Mouse (Mus musculus) large intestine, adult 2 months (tissue): ENCODE results near the gene Tdrd3. TPM values are rescaled to one million over a fixed set of nuclear protein-coding genes. Genes with fewer than 3 reads are reported as not detected.

Source experiments
- DNase-seq: peaks from one replicate; pipeline ENCODE4 v3.0.0-alpha.2; 2012; ENCODE audit warnings: low read depth, low spot score
- WGBS: fragments of 180-500 bp; shearing (Covaris S2); methylation state at CpG from one replicate; pipeline ENCODE4 v1.1.7; 2018; 5-methylcytosine and 5-hydroxymethylcytosine counted together
- polyA plus RNA-seq: library from polyadenylated mRNA; depleted of rRNA; stranded (reverse); fragments of >200 nt; gene quantifications from 2 replicates; pipeline ENCODE4 v1.2.3, GENCODE M21; 2012

The Tdrd3 gene
- polyA plus RNA-seq, 1 experiment: 2.1 TPM

DNA sequence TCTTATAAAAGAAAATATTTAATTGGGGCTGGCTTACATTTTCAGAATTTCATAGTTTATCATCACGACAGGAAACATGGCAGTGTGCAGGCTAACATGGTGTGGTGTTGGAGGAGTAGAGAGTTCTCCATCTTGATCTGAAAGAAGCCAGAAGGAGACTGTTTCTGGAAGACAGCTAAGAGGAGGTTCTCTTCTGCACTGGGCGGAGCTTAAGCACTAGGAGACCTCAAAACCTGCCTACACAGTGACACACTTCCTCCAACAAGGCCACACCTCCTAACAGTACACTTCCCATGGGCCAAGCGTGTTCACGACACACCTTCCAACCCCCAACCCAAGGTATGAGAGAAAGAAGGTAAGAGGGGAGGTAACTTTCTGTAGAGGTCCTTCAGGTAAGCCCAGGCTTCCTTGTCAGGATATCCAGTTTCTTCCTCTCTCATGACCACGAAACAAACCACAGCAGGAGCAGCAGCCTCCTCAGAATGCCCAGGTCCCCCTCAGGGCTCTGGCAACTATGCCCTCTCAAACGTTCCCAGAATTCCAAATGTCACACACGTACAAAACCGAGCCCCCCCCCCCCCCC, 30.0 kb downstream of the Tdrd3 start:
- DNase-seq: no peak
- WGBS: 81% methylated on average over 8 of the region's 8 CpGs

DNA sequence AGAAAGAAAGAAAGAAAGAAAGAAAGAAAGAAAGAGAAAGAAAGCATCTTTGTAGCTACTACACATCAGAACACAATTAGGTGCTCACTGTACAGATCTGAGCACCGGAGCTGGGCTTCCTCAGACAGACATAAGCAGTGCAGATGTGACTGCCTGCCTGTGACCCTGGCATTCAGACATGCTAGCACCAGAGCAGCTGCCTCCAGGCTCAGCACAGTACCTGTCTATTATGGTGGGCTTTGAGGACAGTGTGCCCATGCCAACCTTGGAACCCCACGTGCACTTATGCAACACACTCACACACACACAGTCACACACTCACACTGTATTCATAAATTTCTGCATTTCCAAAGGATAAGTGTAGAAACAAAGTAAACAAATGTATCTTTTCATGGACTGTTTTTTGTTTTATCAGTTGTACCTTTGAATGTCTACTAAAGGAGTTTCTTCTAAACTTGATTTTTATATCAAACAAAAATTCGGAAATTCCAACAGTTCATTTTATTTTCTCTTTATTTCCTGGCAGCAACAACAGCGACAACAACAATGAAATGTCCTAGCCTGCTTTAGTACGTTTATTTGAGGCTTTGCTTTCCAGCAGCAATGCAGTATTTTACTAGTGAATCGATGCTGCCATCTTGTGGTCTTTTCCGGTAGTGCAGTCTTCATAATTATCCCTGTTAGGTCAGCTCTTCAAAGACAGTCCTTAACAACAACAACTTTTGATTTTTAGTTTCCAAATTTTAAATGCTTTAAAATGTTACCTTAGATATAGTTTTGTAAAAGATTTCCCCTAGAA, 35.4 kb downstream of the Tdrd3 start:
- peak; percentile 55 for DNase-seq
- 8% methylated on average over 7 of the region's 7 CpGs for WGBS

DNA sequence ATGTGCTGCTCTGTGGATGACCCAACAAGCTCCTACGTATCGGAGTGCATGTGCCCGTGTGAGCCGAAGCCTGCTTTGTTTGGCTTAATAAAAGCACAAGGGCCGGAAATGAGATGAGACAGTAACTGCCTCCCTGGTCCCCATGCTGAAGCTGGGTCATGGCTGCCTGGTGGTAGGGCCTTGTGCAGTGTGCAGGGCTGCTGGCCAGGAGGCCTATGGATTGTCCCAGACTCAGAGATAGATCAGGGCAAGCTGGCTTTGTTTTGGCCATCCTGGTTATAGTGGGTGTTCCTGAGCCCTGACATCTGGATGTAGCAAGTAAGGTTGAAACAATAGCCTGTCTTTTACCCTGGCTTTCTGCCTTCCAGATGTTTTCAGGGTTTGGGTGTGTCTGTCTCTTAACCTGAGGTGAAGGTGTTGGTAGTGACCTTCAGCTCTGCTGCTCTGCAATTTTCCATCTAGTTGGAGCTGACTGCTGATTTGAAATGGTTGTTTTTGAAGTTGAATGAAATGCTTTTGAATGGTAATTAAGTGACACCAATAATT, 39.3 kb downstream of the Tdrd3 start:
- DNase-seq: no peak
- WGBS: 81% methylated on average over 5 of the region's 5 CpGs

DNA sequence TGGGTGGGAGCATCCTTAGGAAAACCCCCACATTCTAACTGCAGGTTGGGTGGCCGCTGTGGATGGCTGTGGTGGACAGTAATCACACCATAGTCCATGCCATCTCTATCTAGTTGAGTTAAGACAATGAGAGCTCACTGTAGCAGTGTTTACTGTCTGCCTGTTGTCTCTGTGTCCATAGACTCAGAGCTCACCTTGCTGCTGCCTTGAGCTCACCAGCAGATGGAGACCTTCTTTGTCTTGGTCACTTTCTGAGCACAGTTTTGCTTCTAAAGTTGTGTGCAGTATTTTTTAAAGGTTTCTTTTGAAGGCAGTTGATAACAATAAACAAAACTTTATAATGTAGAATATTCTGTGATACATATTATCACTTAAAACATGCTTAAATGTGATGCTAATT, 43.3 kb downstream of the Tdrd3 start:
- 80% methylated on average over 1 of the region's 1 CpGs for WGBS
- DNase-seq: no peak

DNA sequence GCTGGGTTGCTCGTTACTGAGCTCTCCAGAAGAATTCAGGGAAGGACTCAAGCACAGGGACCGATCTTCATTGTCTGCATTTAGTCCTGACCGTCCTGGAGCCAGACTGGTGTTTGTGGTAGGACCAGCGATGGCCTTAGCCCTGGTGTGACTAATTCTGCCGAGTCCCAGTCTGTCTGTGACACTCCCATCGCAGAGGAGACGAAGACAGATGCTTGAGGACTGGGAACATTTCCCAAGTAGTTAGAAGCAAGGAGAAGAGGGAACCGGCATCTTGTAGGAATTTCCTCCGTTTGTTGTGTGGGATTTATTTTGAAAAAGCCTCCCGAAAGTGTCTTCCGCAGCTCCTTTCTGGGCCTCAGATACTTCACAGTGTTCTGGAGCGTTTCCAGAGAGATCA, 45.1 kb downstream of the Tdrd3 start:
- 71% methylated on average over 12 of the region's 12 CpGs for WGBS
- no peak for DNase-seq

DNA sequence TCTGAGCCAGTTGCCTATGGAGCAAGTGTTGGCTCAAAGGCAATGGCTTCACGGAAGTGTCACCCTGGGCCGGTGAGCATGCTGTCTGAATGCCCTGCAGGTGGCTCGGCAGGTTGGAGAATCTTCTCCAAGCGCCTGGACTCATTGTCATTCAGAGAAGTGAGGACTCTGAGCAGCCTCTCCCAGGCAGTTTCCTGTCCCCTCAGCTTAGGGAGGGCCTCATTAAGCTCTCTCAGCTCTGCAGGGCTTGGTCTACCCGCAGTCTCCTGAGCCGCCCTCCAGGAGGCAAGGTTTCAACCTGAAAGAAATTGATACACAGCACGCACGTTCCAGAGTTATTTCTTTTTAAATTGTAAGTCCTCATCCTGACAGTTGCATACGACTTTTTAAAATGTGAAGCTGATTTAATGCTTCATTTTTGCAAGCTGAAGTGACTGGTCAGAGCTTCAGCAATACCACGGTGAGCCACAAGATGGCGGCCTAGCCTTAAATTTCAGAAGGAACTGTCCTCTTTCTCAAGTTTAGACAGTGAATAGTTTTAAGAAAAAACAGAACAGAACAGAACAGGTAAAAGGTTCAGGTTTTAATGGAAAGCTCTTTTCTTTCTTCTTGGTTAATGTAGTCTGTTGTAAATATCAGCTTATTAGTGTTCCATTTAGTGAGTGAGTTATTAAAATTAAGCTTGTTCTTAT, 47.7 kb downstream of the Tdrd3 start:
- WGBS: 30% methylated on average over 11 of the region's 11 CpGs
- no peak for DNase-seq

DNA sequence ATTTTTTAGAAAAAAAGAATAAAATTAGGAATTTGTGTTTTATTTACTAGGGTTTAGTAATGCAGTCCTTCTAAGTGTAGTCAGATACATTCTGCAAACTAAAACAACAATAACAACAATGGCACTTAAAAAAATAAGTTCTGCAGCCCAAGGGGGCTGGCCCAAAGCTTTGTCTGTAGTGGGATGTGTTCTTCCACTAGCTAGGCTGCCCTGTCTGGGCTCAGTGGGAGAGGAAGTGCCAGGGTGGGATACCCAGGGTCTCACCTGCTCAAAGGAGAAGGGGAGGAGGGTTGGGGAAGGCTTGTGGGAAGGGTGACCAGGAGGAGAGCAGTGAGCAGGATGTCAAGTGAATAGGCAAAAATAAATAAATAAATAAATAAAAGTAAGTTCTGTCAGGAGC, 48.2 kb downstream of the Tdrd3 start:
- DNase-seq: no peak

DNA sequence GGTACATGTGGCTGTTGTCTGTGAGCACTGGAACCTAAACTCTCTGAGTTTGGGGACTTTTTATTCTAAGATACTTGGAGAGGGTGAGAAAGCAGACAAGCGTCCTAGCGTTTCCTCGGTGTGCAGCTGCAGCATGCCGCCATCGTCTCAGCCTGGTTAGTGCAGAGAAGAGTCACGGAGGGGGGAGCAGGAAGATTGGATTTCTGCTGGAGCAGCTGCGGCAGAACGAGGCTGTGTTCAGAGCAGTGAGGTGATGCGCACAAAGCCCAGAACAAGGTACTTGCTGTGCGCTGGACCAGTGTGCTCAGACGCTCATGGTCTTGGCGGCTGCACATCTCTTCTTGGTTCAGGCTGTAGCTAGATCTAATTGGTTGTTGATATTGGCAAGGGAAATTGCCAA, 51.1 kb downstream of the Tdrd3 start:
- WGBS: 86% methylated on average over 12 of the region's 12 CpGs
- no peak for DNase-seq

DNA sequence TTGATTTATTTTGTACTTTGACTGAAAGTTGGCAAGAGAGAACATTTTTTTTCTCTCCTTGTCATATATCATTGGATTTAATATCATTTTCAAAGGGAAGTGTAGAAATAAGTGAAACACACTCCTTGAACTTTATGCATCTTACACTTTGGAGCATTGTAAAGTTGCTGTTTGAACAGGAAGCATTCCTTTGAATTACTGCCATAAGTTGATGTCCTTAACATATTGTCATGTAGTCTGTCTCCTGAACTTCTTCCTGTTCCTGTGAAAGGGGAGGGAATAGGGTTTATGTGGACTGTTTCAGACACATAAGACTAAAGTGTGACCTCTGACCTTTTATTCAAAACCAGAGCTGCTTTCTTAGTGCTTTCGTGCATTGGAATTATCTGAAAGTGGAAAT, 55.1 kb downstream of the Tdrd3 start:
- WGBS: 54% methylated on average over 1 of the region's 1 CpGs
- DNase-seq: peak; percentile 35

DNA sequence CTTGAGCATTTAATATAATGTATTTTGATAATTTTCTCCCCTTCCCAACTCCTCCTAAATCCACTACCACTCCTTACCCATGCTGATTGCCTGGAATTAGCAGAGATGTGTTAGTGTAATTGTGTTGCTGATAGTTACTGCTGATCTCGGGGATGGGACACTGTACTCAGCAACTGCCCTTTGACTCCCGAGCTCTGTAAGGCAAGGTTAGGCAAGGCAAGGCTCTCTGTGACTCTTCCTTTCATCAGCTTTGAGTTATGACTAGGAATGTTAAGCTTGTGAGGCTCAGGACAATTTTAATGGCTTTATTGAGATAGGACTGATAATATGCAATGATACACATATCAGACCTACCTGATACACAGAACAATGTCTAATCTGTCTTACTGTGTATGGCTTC, 56.3 kb downstream of the Tdrd3 start:
- 68% methylated on average over 2 of the region's 2 CpGs for WGBS
- DNase-seq: no peak

DNA sequence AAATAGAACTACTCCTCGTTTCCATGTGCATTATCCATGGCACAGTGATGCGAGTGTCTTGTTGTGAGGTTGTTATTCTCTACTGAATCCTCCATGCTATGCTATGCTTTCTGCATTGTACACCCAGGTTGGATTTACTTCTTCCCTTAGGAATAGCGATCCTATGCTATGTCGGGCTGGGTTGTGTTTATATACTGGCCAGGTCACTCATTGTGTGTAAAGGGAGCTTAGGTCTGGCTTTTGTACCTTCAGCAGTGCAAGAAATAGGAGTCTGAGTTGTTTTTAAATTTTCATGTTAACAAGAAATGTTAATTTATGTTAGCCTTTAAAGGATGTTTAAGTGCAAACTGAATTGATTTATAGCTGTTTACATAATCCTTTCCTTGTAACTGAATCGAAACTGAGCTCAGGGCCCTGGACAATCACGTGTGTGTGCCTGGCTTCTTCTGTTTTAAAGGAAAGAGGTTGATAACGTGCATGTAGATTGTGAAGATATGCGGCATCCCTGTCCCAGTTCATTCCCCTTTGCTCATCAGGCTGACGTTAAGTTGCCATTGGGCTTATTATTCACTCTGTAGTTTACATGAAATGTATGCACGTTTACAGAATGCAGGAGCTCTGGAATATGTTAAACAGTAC, 59.4 kb downstream of the Tdrd3 start:
- no peak for DNase-seq
- 33% methylated on average over 10 of the region's 10 CpGs for WGBS

DNA sequence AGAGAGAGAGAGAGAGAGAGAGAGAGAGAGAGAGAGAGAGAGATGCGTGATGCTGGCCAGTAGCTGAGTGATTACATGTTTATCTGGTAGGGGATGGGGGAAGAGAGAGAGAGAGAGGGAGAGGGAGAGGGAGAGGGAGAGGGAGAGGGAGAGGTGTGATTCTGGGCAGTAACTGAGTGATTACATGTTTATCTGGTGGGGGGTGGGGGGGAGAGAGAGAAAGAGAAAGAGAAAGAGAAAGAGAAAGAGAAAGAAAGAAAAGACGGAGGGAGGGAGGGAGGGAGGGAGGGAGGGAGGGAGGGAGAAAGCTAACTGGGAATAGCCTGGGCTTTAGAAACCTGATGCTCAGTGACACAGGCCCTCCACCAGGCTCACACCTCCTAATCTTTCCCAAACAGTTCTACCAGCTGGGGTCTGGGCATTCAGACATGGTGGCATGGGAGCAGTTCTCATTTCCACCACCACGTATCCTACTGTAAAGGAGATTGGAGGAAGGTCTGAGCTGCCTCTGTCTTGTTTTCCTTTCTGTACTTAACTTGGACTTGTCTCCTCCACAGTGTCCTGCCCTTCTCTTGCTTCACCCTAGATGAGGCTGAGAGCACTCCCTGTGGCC, 62.0 kb downstream of the Tdrd3 start:
- no peak for DNase-seq
- 89% methylated on average over 1 of the region's 3 CpGs for WGBS

DNA sequence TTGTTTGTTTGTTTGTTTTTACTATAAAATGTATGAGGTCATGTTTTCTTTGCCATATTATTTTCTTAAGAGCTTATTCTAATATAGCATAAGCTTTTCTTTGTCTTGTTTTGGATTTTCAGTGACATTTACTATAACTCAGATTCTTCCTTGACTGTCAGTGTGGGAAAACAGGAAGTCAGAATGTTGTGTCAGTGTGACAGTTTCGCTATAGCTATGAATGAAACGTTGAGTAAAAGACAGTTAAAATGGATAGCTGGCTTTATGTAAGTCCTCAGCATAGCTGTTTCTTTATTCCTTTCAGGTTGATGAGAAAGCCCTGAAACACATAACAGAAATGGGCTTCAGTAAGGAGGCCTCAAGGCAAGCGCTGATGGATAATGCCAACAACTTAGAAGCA, 69.4 kb downstream of the Tdrd3 start:
- 77% methylated on average over 3 of the region's 3 CpGs for WGBS
- DNase-seq: no peak

DNA sequence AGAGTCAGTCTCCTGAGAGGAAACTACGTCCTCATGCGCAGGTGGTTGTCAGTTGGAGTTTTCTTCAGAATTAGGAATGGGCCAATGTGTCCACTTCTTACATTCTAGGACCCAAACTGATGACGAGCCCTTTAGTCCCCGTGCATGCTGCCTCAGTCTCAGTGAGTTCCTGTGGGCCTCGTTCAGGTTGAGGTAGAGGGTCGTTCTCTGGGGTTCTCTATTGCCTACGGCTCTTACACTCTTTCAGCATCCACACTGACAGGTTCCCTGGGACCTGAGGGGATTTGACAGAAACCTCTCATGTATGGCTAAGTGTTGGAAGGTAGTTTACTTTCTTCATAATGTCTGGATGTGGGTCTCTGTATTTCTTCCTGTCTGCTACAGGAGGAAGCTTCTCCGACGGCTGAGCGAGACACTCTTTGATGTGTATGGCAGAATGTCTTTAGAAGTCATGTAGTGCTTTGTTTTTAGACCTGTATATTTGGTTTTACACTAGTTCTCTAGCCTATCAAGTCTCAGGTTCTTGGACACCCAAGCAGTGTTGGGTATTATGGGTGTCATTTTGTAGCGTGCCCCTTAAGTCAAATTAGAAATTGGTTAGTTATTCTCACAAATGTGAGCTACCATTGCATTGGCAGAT, 81.6 kb downstream of the Tdrd3 start:
- WGBS: 92% methylated on average over 11 of the region's 11 CpGs

DNA sequence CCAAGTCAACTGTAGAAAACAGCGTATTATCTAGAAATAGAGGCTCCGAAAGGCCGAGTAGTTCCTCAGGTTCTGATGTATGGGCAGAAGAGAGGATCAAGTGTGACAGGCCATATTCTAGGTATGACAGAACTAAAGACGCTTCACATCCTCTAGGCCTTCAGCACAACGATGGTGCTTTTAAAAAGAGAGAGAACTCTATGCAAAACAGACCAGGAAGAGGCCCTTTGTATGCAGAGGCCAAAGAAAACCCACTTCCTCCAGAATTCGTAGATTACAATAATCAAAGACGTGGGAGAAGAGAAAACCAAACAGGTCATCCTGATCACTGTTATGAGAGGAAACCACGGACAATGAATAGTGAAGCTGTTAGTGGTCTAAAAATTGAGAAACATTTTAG, 89.5 kb downstream of the Tdrd3 start:
- 87% methylated on average over 8 of the region's 8 CpGs for WGBS
- no peak for DNase-seq

More for the DNA sequence above, 81.6 kb downstream of the Tdrd3 start:
- DNase-seq: no peak

DNA sequence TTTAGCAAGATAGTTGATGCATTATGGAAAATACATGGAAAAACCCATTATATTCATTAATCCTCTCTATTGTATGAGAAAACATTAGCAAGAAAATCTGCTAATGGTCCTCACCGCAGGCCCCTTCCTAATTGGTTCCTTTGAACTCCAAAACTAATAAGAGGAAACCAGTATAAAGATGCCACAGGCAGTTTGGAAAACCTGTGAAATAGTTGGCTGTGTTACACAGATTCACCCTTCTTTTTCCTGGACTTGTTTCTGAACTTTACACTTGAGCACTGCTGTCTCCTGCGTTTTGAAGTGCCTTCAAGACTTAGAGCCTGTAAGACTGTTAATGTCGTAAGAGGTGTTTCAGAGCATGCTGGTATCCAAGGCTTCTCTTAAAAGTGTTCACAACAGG, 98.8 kb downstream of the Tdrd3 start:
- DNase-seq: no peak

DNA sequence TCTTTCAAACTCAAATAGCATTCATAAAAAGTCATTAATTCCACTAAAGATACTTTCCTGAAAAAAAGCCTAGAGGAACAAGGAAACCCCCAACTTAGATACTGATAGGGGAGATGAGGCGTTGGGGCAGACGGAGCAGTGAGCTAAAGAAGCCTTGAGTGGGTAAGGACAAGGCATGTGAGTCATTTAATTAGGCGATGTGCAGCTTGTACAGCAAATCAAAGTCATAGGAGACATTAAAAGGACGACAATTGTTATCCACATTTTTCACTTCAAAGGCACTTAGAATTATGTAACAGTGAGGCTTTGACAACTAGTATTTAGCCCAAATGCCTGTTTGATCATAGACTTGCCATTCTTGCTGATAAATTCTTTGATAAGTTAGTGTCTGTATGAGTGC, 100.9 kb downstream of the Tdrd3 start:
- 91% methylated on average over 4 of the region's 4 CpGs for WGBS
- no peak for DNase-seq

More for the DNA sequence above, 98.8 kb downstream of the Tdrd3 start:
- 87% methylated on average over 3 of the region's 3 CpGs for WGBS

DNA sequence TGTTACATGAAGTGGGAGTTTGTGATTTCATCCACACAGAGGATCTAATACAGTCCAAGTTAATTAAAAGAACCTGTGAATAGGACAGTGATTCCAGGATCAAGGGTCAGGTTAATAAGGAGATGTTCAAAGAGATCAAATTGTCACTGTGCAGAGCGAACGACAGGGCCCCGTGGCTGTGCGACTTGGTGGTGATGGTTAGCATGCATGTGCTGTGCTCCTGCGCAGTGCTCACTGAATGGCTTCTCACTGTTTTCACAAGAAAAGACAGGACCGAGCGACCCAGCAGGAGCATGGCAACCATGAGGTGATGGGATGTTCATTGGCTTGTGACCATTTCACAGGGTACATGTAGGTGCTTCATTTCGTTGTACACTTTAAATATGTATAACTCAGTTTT, 115.4 kb downstream of the Tdrd3 start:
- DNase-seq: no peak
- 94% methylated on average over 8 of the region's 8 CpGs for WGBS

DNA sequence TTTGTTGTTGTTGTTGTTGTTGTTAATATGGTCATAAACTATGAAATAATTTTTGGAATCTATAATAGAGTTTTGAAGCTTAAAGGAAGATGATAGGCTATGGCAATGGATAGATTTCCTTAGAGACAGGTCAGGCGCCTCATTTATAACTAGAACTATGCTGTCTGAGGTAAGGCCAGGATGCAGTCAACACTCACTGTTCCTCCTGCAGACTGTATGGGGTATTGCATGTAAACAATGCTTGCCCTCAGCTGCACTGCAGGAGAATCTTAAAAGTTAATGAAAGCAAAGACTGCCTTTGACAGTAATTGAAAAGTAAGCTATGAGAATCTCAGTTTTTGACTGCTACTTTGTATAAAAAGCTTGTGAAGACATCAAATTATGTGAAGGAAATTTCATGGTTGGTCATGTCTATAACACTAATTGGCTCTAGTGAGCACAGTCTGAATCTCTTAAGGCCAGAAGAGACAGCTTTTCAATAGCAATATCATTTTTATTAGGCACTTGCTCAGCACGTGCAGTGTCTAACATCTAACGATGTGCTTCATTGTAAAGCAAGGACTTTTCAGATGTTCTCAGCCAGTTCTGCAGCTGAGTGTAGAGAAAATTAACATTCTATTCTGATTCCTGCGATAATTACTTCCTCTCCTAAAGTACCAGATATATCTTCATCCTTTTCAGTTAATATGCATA, 120.8 kb downstream of the Tdrd3 start:
- WGBS: 83% methylated on average over 4 of the region's 4 CpGs
- no peak for DNase-seq
